Mouse (Mus musculus) heart, postnatal 14 days (tissue): ENCODE measurements around the gene Cyb561. TPM values are rescaled to one million over a fixed set of nuclear protein-coding genes. Genes with fewer than 3 reads are reported as not detected.

Experiments
- DNase-seq, 2 experiments: peaks; one replicate each; pipeline ENCODE4 v3.0.0; 2021 to 2022
- intact Hi-C: fragments of 180-260 bp; cut with DNase I; formaldehyde crosslinking; loops from one replicate; pipeline ENCODE4 v1.15.1; 2025
- total RNA-seq, 2 experiments: library from RNA; stranded (reverse); gene quantifications; 2 replicates each; pipeline ENCODE4 v1.2.3; 2021

Gene Cyb561
- total RNA-seq, 2 experiments from 2014 or later = 14.2 to 14.8 TPM

- peak; percentile 70 to 86 for DNase-seq
- intact Hi-C loops = loop anchor here (1.0 to 2.0 kb wide), 2 partner anchors 42 to 147 kb away; no protein-coding TSS in a partner anchor
Observed at GRCm38 (mm10) chr11:105927065-105928030, 25.8 kb downstream of the Cyb561 start.

GRCm38 (mm10) chr11:105922769-105923663, 30.1 kb downstream of the Cyb561 start:
- intact Hi-C loops = no loop called here
- DNase-seq = no peak

GRCm38 (mm10) chr11:105921275-105921674, 31.9 kb downstream of the Cyb561 start:
- no peak for DNase-seq
- intact Hi-C loops = no loop called here

GRCm38 (mm10) chr11:105920836-105921235, 32.3 kb downstream of the Cyb561 start:
- intact Hi-C loops = no loop called here
- DNase-seq = no peak

- DNase-seq = no peak
- intact Hi-C loops = no loop called here
Observed at GRCm38 (mm10) chr11:105920098-105920785, 32.9 kb downstream of the Cyb561 start.

- DNase-seq = no peak
- intact Hi-C loops = loop anchor here (5.0 kb wide), 3 partner anchors 316 to 641 kb away; no protein-coding TSS in a partner anchor
Observed at GRCm38 (mm10) chr11:105913580-105913979, 39.6 kb downstream of the Cyb561 start.

GRCm38 (mm10) chr11:105911592-105912375, 41.4 kb downstream of the Cyb561 start:
- peak; percentile 66 to 82 for DNase-seq
- intact Hi-C loops = loop anchor here (2.0 to 5.0 kb wide), 5 partner anchors 225 to 639 kb away; no protein-coding TSS in a partner anchor

GRCm38 (mm10) chr11:105911149-105911548, 42.0 kb downstream of the Cyb561 start:
- intact Hi-C loops = loop anchor here (2.0 to 5.0 kb wide), 5 partner anchors 224 to 639 kb away; no protein-coding TSS in a partner anchor
- no peak for DNase-seq

GRCm38 (mm10) chr11:105909617-105910016, 43.5 kb downstream of the Cyb561 start:
- intact Hi-C loops = loop anchor here (2.0 to 5.0 kb wide), 5 partner anchors 223 to 637 kb away; no protein-coding TSS in a partner anchor
- no peak for DNase-seq

GRCm38 (mm10) chr11:105908926-105909325, 44.2 kb downstream of the Cyb561 start:
- intact Hi-C loops = no loop called here
- no peak for DNase-seq

- no peak for DNase-seq
- intact Hi-C loops = no loop called here
Observed at GRCm38 (mm10) chr11:105907381-105907780, 45.8 kb downstream of the Cyb561 start.

- DNase-seq = peak in 1 of 2 experiments; percentile 29
- intact Hi-C loops = no loop called here
Observed at GRCm38 (mm10) chr11:105905529-105906213, 47.5 kb downstream of the Cyb561 start.

- intact Hi-C loops = no loop called here
Observed at GRCm38 (mm10) chr11:105902956-105903355, 50.2 kb downstream of the Cyb561 start.

GRCm38 (mm10) chr11:105901501-105901900, 51.6 kb downstream of the Cyb561 start:
- DNase-seq = no peak

More at GRCm38 (mm10) chr11:105902956-105903355, 50.2 kb downstream of the Cyb561 start:
- DNase-seq = peak; percentile 28 to 56

GRCm38 (mm10) chr11:105899151-105899550, 54.0 kb downstream of the Cyb561 start:
- intact Hi-C loops = no loop called here
- DNase-seq = no peak

More at GRCm38 (mm10) chr11:105901501-105901900, 51.6 kb downstream of the Cyb561 start:
- intact Hi-C loops = no loop called here

GRCm38 (mm10) chr11:105887281-105887680, 65.9 kb downstream of the Cyb561 start:
- peak in 1 of 2 experiments; percentile 4 for DNase-seq
- intact Hi-C loops = no loop called here

- intact Hi-C loops = no loop called here
- no peak for DNase-seq
Observed at GRCm38 (mm10) chr11:105885558-105885957, 67.6 kb downstream of the Cyb561 start.
